Mouse (Mus musculus) midbrain, embryonic 11.5 days (tissue): ENCODE results near the gene Nipsnap3a. TPM values are rescaled to one million over a fixed set of nuclear protein-coding genes. Genes with fewer than 3 reads are reported as not detected.

Experiments used
- ATAC-seq: fragments of 200-750 bp; cut with Nextera tagmentation; 2 replicates; pipeline ENCODE4 v1.8.0; 2017; ENCODE audit warnings: moderate TSS enrichment, moderate library complexity; ENCODE audit not compliant: low FRiP score
- DNase-seq: peaks from one replicate; pipeline ENCODE4 v3.0.0; 2015; ENCODE audit warnings: low spot score; ENCODE audit errors: missing footprints
- H3K27ac ChIP-seq: fragments of 300-500 bp; sonication (generic); 2 replicates; pipeline ENCODE4 v1.5.1; 2014; ENCODE audit warnings: low read depth, low read length
- H3K27me3 ChIP-seq: fragments of 300-500 bp; sonication (generic); 2 replicates; pipeline ENCODE4 v1.6.1; 2014; ENCODE audit warnings: mild to moderate bottlenecking, low read length, moderate library complexity, mixed read lengths; ENCODE audit not compliant: control insufficient read depth, insufficient read depth
- H3K36me3 ChIP-seq: fragments of 300-500 bp; sonication (generic); 2 replicates; pipeline ENCODE4 v1.6.1; 2014; ENCODE audit warnings: mild to moderate bottlenecking, low read length, moderate library complexity, mixed read lengths; ENCODE audit not compliant: control insufficient read depth, insufficient read depth
- H3K4me1 ChIP-seq: fragments of 300-500 bp; sonication (generic); 2 replicates; pipeline ENCODE4 v1.6.1; 2014; ENCODE audit warnings: low read length; ENCODE audit not compliant: control insufficient read depth, insufficient read depth
- H3K4me2 ChIP-seq: fragments of 300-500 bp; sonication (generic); 2 replicates; pipeline ENCODE4 v1.6.1; 2014; ENCODE audit warnings: mild to moderate bottlenecking, moderate library complexity
- H3K4me3 ChIP-seq: fragments of 300-500 bp; sonication (generic); 2 replicates; pipeline ENCODE4 v1.5.1; 2014; ENCODE audit warnings: low read depth, low read length
- H3K9ac ChIP-seq: fragments of 300-500 bp; sonication (generic); 2 replicates; pipeline ENCODE4 v1.6.1; 2014; ENCODE audit warnings: low read length
- H3K9me3 ChIP-seq: fragments of 300-500 bp; sonication (generic); 2 replicates; pipeline ENCODE4 v1.6.1; 2016; ENCODE audit warnings: low read length; ENCODE audit not compliant: control insufficient read depth
- WGBS: fragments of 180-500 bp; shearing (Covaris S2); extraction: QIAGEN DNeasy Blood & Tissue Kit; methylation state at CpG from one replicate; pipeline ENCODE4 v1.1.7; 2014; 5-methylcytosine and 5-hydroxymethylcytosine counted together
- polyA plus RNA-seq: library from polyadenylated mRNA; unstranded; fragments of >200 nt; fragmentation: Nextera tagmentation; extraction: Ambion mirVana; gene quantifications from 2 replicates; pipeline ENCODE4 v1.2.1, GENCODE M21; 2014

Nipsnap3a gene
- polyA plus RNA-seq, 1 experiment from 2014 or later = not detected

DNA sequence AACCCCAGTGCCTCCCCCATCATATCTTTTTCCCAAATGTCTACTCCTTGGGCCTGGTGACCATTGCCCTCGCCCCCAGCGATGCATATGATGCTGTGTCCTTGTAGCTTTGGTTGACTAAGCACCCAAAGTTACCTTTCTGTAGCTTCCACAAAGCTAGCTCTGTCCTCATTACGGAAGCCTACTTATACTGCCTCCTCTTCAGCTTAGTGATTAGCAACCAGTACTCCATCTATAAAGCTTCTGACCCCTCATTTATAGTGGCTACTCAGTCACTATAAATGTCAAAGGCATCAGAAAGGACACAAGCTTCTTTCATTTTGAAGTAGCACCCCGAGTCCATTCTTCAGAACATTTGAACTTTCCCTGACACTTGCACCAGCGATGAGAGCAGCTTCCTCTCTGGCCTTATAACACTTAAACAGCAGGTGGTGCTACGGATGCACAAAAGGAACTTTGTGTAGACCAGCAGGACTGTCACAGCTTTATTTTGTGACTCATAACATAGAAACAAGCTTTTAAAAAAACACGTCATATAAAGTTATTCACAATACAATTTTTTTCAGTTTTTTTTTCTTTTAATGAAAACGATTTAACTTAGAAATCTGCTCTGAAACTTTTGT is 41.4 kb downstream of the Nipsnap3a start:
- no peaks in the 10 kb centered on the region for H3K4me1 ChIP-seq
- no peak for DNase-seq
- H3K36me3 ChIP-seq = no peaks in the 10 kb centered on the region
- 50% methylated on average over 8 of the region's 8 CpGs for WGBS
- no peak overlapping the region for H3K9ac ChIP-seq
- no peaks in the 10 kb centered on the region for H3K27me3 ChIP-seq
- H3K27ac ChIP-seq = no peak overlapping the region
- no peaks in the 10 kb centered on the region for H3K9me3 ChIP-seq
- no peak overlapping the region for H3K4me3 ChIP-seq
- no peak overlapping the region for H3K4me2 ChIP-seq
- no peak for ATAC-seq

DNA sequence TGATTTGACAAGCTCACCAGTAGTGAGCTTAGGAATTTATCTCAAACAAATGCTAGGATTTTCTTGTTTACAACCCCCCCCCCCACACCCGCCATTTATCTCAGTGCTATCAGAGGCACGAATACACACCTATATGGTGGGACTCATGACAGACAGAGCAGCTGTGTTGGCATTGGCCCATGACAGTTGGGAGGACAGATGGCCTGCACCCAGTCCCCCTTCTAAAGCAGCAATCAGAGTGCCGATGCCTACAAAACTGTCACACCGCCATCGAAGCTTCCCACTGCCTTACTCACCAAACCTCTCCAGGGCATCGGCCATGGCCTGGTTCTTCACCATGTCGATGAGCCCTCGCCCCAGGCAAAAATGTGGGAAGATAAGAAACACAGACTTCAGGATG is 54.7 kb downstream of the Nipsnap3a start:
- no peak for ATAC-seq
- no peak overlapping the region for H3K9ac ChIP-seq
- no peak overlapping the region for H3K4me3 ChIP-seq

GRCm38 (mm10) chr4:53045807-53046206 is 56.7 kb downstream of the Nipsnap3a start:
- Histone ChIP-seq H3K4me1 (no peaks in the 10 kb centered on the region), H3K4me3 (no peak overlapping the region), H3K36me3 (no peaks in the 10 kb centered on the region), H3K9me3 (no peaks in the 10 kb centered on the region), H3K27ac (no peak overlapping the region), H3K27me3 (no peaks in the 10 kb centered on the region), H3K9ac (no peak overlapping the region), H3K4me2 (no peak overlapping the region)
- ATAC-seq = no peak
- no peak for DNase-seq
- 88% methylated on average over 7 of the region's 7 CpGs for WGBS

More for the DNA sequence above, 54.7 kb downstream of the Nipsnap3a start:
- no peaks in the 10 kb centered on the region for H3K36me3 ChIP-seq
- no peak overlapping the region for H3K4me2 ChIP-seq
- WGBS = 95% methylated on average over 8 of the region's 8 CpGs
- DNase-seq = no peak
- no peaks in the 10 kb centered on the region for H3K4me1 ChIP-seq
- H3K9me3 ChIP-seq = no peaks in the 10 kb centered on the region
- no peaks in the 10 kb centered on the region for H3K27me3 ChIP-seq
- H3K27ac ChIP-seq = no peak overlapping the region

DNA sequence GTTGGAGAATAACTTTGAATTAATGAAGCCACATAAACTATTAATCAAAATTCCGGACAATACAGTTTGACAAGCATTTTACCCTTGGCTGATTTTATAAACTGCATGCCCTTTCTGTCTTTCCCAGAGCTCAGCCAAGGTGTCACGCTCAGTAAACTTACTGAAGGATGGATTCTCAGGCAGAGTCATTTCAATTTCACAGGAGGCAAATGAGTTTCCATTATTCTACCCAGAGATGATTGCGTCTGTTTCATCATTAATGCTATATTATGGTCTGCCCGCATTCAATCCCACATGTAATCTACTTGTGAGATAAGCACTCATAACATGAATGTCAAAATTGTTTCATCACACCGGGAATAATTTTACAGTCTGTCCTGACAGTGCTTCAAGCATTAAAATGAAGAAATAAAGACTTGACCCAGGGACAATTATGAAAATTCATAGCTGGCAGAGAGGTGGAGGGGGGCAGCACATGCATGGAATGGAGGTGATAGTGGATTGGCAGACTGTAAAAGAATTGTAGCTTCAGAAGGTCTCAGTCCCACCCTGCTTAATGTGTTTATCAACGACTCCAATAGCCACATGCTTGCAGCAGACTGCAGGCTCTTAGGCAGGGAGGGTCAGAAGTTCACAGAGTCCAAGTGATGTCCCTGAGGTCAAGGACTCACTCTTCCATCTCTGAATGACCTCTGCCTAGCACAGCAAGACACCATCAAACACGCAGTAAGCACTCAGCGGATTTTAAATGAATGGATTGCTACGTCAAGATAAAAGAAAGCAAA is 57.4 kb downstream of the Nipsnap3a start:
- Histone ChIP-seq H3K4me2 (no peak overlapping the region), H3K4me1 (no peaks in the 10 kb centered on the region), H3K27me3 (no peaks in the 10 kb centered on the region), H3K9me3 (no peaks in the 10 kb centered on the region), H3K36me3 (no peaks in the 10 kb centered on the region), H3K27ac (no peak overlapping the region), H3K4me3 (no peak overlapping the region), H3K9ac (no peak overlapping the region)
- ATAC-seq (no peak), DNase-seq (no peak)
- WGBS = 67% methylated on average over 9 of the region's 9 CpGs

Other genes starting within 250 kb of the Nipsnap3a start
- gene Olfr275, start 174.7 kb upstream of the Nipsnap3a start, polyA plus RNA-seq = not detected in 2 replicates
- gene Olfr273, start 130.0 kb upstream of the Nipsnap3a start, polyA plus RNA-seq = not detected in 2 replicates
- not detected in 2 replicates for gene Olfr272, start 70.1 kb upstream of the Nipsnap3a start, polyA plus RNA-seq
- not detected in 2 replicates for gene Olfr270, start 24.7 kb upstream of the Nipsnap3a start, polyA plus RNA-seq
- gene Nipsnap3b, start 22.6 kb downstream of the Nipsnap3a start, polyA plus RNA-seq = 111 and 123 TPM in 2 replicates
- gene Abca1, start 170.6 kb downstream of the Nipsnap3a start, polyA plus RNA-seq = 5.4 and 5.8 TPM in 2 replicates